Mouse (Mus musculus): ENCODE measurements around the gene Nlrc5. TPM values are rescaled to one million over a fixed set of nuclear protein-coding genes. Genes with fewer than 3 reads are reported as not detected.

Nlrc5 gene
- polyA plus RNA-seq, 1 experiment from 2014 or later: 0.50 TPM

GRCm38 (mm10) chr8:94566446-94567158 is 132.4 kb downstream of the Nlrc5 start:
- no peak overlapping the region for H3K9ac ChIP-seq (ENCODE audit: low read depth, low read length)
- no peak for ATAC-seq
- H3K4me1 ChIP-seq (replicated peaks; ENCODE audit: control insufficient read depth, insufficient read depth, low read length): no peaks in the 10 kb centered on the region
- H3K27ac ChIP-seq (ENCODE audit: low read depth, low read length): no peak overlapping the region
- H3K36me3 ChIP-seq (ENCODE audit: control insufficient read depth, insufficient read depth): no peaks in the 10 kb centered on the region
- H3K4me3 ChIP-seq (ENCODE audit: low read depth, low read length): no peak overlapping the region
- no peaks in the 10 kb centered on the region for H3K27me3 ChIP-seq (replicated peaks; ENCODE audit: control insufficient read depth, insufficient read depth, low read length)
- no peaks in the 10 kb centered on the region for H3K9me3 ChIP-seq (ENCODE audit: control insufficient read depth)
- no peak for TF ChIP-seq CTCF (IDR thresholded peaks at IDR 0.05; ENCODE audit: low read depth)
- 51% methylated on average over 15 of the region's 15 CpGs for WGBS
- H3K4me2 ChIP-seq (replicated peaks; ENCODE audit: low read depth): no peak overlapping the region

GRCm38 (mm10) chr8:94567159-94567849 is 133.1 kb downstream of the Nlrc5 start:
- no peaks in the 10 kb centered on the region for H3K4me1 ChIP-seq (replicated peaks; ENCODE audit: control insufficient read depth, insufficient read depth, low read length)
- H3K4me3 ChIP-seq (ENCODE audit: low read depth, low read length): no peak overlapping the region
- H3K27ac ChIP-seq (ENCODE audit: low read depth, low read length): no peak overlapping the region
- H3K9ac ChIP-seq (ENCODE audit: low read depth, low read length): no peak overlapping the region
- no peak for TF ChIP-seq CTCF (IDR thresholded peaks at IDR 0.05; ENCODE audit: low read depth)
- ATAC-seq: no peak
- H3K4me2 ChIP-seq (replicated peaks; ENCODE audit: low read depth): no peak overlapping the region
- no peaks in the 10 kb centered on the region for H3K27me3 ChIP-seq (replicated peaks; ENCODE audit: control insufficient read depth, insufficient read depth, low read length)
- no peaks in the 10 kb centered on the region for H3K9me3 ChIP-seq (ENCODE audit: control insufficient read depth)
- WGBS: 74% methylated on average over 8 of the region's 8 CpGs
- H3K36me3 ChIP-seq (ENCODE audit: control insufficient read depth, insufficient read depth): no peaks in the 10 kb centered on the region

GRCm38 (mm10) chr8:94568098-94568497 is 133.9 kb downstream of the Nlrc5 start:
- no peak overlapping the region for H3K9ac ChIP-seq (ENCODE audit: low read depth, low read length)
- 85% methylated on average over 8 of the region's 8 CpGs for WGBS
- H3K9me3 ChIP-seq (ENCODE audit: control insufficient read depth): no peaks in the 10 kb centered on the region
- no peak for ATAC-seq
- no peaks in the 10 kb centered on the region for H3K4me1 ChIP-seq (replicated peaks; ENCODE audit: control insufficient read depth, insufficient read depth, low read length)
- no peak overlapping the region for H3K4me3 ChIP-seq (ENCODE audit: low read depth, low read length)
- H3K4me2 ChIP-seq (replicated peaks; ENCODE audit: low read depth): no peak overlapping the region
- no peak for TF ChIP-seq CTCF (IDR thresholded peaks at IDR 0.05; ENCODE audit: low read depth)
- H3K27ac ChIP-seq (ENCODE audit: low read depth, low read length): no peak overlapping the region
- no peaks in the 10 kb centered on the region for H3K27me3 ChIP-seq (replicated peaks; ENCODE audit: control insufficient read depth, insufficient read depth, low read length)
- peaks cover 4% of the 10 kb centered on the region; the same call in 1 of the 2 replicates for H3K36me3 ChIP-seq (ENCODE audit: control insufficient read depth, insufficient read depth)

- H3K4me3 ChIP-seq (ENCODE audit: low read depth, low read length): no peak overlapping the region
These were observed 135.3 kb downstream of the Nlrc5 start for GRCm38 (mm10) chr8:94569419-94569818.

GRCm38 (mm10) chr8:94571896-94572295 is 137.7 kb downstream of the Nlrc5 start:
- Histone ChIP-seq H3K9me3 (ENCODE audit: control insufficient read depth) (no peaks in the 10 kb centered on the region), H3K9ac (ENCODE audit: low read depth, low read length) (no peak overlapping the region), H3K4me2 (replicated peaks; ENCODE audit: low read depth) (no peak overlapping the region), H3K4me1 (replicated peaks; ENCODE audit: control insufficient read depth, insufficient read depth, low read length) (no peaks in the 10 kb centered on the region), H3K27me3 (replicated peaks; ENCODE audit: control insufficient read depth, insufficient read depth, low read length) (no peaks in the 10 kb centered on the region), H3K36me3 (ENCODE audit: control insufficient read depth, insufficient read depth) (peaks cover 39% of the 10 kb centered on the region), H3K4me3 (ENCODE audit: low read depth, low read length) (no peak overlapping the region), H3K27ac (ENCODE audit: low read depth, low read length) (no peak overlapping the region)
- no peak for TF ChIP-seq CTCF (IDR thresholded peaks at IDR 0.05; ENCODE audit: low read depth)
- no peak for ATAC-seq
- WGBS: 68% methylated on average over 2 of the region's 2 CpGs

More at GRCm38 (mm10) chr8:94569419-94569818, 135.3 kb downstream of the Nlrc5 start:
- Histone ChIP-seq H3K27me3 (replicated peaks; ENCODE audit: control insufficient read depth, insufficient read depth, low read length) (no peaks in the 10 kb centered on the region), H3K9me3 (ENCODE audit: control insufficient read depth) (no peaks in the 10 kb centered on the region), H3K4me2 (replicated peaks; ENCODE audit: low read depth) (no peak overlapping the region), H3K27ac (ENCODE audit: low read depth, low read length) (no peak overlapping the region), H3K36me3 (ENCODE audit: control insufficient read depth, insufficient read depth) (peaks cover 14% of the 10 kb centered on the region), H3K4me1 (replicated peaks; ENCODE audit: control insufficient read depth, insufficient read depth, low read length) (no peaks in the 10 kb centered on the region), H3K9ac (ENCODE audit: low read depth, low read length) (no peak overlapping the region)
- ATAC-seq: no peak
- no peak for TF ChIP-seq CTCF (IDR thresholded peaks at IDR 0.05; ENCODE audit: low read depth)
- 80% methylated on average over 1 of the region's 1 CpGs for WGBS

GRCm38 (mm10) chr8:94574159-94574907 is 140.2 kb downstream of the Nlrc5 start:
- peaks cover 62% of the 10 kb centered on the region for H3K36me3 ChIP-seq (ENCODE audit: control insufficient read depth, insufficient read depth)
- H3K4me2 ChIP-seq (replicated peaks; ENCODE audit: low read depth): no peak overlapping the region
- no peak for TF ChIP-seq CTCF (IDR thresholded peaks at IDR 0.05; ENCODE audit: low read depth)
- WGBS: 79% methylated on average over 16 of the region's 16 CpGs
- H3K27me3 ChIP-seq (replicated peaks; ENCODE audit: control insufficient read depth, insufficient read depth, low read length): no peaks in the 10 kb centered on the region
- no peaks in the 10 kb centered on the region for H3K9me3 ChIP-seq (ENCODE audit: control insufficient read depth)
- no peak for ATAC-seq
- H3K27ac ChIP-seq (ENCODE audit: low read depth, low read length): no peak overlapping the region
- no peak overlapping the region for H3K4me3 ChIP-seq (ENCODE audit: low read depth, low read length)
- H3K4me1 ChIP-seq (replicated peaks; ENCODE audit: control insufficient read depth, insufficient read depth, low read length): no peaks in the 10 kb centered on the region
- no peak overlapping the region for H3K9ac ChIP-seq (ENCODE audit: low read depth, low read length)
